Mouse (Mus musculus): ENCODE results near the gene Smarcc2. TPM values are rescaled to one million over a fixed set of nuclear protein-coding genes. Genes with fewer than 3 reads are reported as not detected.
"Not testable (repeated sequence)": the region's sequence is repeated elsewhere in the genome, so short reads cannot be mapped to it uniquely, and the experiment has no call there.

Gene Smarcc2
- polyA plus RNA-seq, 1 experiment from 2014 or later = 73.6 TPM

DNA sequence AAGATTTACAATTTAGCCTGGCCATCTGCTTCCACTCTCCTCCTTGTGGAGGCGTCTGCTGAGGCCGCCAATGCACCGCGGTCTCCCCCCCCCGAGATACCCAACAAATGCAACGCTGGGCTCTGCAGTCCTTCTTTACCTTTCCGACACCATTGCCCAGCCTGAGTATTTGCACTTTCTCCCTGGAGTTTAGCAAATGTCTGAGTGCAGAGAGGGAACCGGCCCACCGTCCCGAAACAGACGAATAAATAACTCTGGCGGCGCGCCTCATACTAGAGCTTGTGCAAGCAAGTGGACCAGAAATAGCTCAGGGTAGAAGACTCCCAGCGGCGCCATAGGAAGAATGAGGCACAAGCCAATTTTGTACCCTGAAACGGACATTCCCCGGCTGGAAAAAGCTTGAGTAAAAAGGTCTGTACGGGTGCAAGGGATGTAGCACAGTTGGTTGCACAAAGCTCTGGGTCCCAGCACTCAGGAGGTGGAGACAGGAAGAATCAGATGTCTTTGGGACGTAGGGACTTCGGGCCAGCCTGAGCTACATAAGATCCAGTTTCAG, 40.1 kb downstream of the Smarcc2 start:
- peaks cover 14% of the 10 kb centered on the region for H3K27me3 ChIP-seq (ENCODE audit: poor library complexity, severe bottlenecking)
- WGBS = 4% methylated on average over 21 of the region's 21 CpGs
- DNase-seq (ENCODE audit: extremely low spot score, low spot score) = peak; percentile 57
- H3K27ac ChIP-seq = peak overlapping the region; percentile 81
- H3K4me1 ChIP-seq = peaks cover 43% of the 10 kb centered on the region
- peak overlapping the region; percentile 67 for H3K4me3 ChIP-seq
- no peaks in the 10 kb centered on the region for H3K9me3 ChIP-seq
- no peaks in the 10 kb centered on the region for H3K36me3 ChIP-seq (replicated peaks)

DNA sequence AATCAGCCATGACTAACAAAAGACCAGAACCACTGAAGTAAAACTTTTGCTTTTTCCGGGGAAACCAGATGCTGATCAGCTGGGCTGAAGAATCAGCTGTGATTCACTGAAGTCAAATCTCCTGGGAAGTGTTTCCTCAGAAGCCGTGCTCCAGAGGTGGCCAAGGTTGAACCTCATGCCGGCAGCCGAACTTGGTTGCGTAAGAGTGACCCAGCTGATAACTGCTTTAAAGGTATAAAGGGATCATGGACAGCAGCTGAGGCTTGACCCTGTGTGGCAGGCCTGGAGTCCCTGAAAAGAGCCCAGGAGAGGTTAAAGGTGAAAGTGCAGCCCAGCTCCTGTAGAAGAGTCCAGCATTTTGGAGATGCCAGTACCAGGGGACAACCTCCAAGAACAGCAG, 43.3 kb downstream of the Smarcc2 start:
- WGBS = 90% methylated on average over 5 of the region's 5 CpGs
- Histone ChIP-seq H3K4me3 (no peak overlapping the region), H3K27me3 (ENCODE audit: poor library complexity, severe bottlenecking) (peaks cover 1% of the 10 kb centered on the region; the same call in 1 of the 2 replicates), H3K4me1 (peaks cover 19% of the 10 kb centered on the region), H3K27ac (no peak overlapping the region), H3K9me3 (0 out of 2 replicates have a peak, but pooled peaks cover 2% of the 10 kb centered on the region), H3K36me3 (replicated peaks) (peaks cover 3% of the 10 kb centered on the region; the same call in 1 of the 2 replicates)
- DNase-seq (ENCODE audit: extremely low spot score, low spot score) = no peak

DNA sequence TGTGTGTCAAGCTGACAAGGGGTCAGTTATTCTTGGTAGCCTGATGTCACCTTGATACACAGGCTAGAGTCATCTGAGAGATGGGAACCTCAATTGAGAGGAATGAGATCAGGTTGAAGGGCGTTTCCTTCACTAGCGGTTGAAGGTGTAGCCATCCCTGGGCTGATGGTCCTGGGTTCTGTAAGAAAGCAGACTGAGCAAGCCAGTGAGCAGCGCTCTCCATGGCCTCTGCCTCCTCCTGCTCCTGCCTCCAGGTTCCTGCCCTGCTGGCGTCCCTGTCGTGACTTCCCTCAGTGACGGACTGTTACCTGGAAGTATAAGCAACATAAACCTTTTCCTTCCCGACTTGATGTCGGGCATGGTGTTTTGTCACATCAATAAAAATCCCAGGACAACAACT, 44.5 kb downstream of the Smarcc2 start:
- Histone ChIP-seq H3K9me3 (0 out of 2 replicates have a peak, but pooled peaks cover 2% of the 10 kb centered on the region), H3K27ac (no peak overlapping the region), H3K4me1 (peaks cover 7% of the 10 kb centered on the region), H3K27me3 (ENCODE audit: poor library complexity, severe bottlenecking) (no peaks in the 10 kb centered on the region), H3K4me3 (no peak overlapping the region), H3K36me3 (replicated peaks) (peaks cover 3% of the 10 kb centered on the region; the same call in 1 of the 2 replicates)
- no peak for DNase-seq (ENCODE audit: extremely low spot score, low spot score)
- WGBS = 73% methylated on average over 8 of the region's 8 CpGs

DNA sequence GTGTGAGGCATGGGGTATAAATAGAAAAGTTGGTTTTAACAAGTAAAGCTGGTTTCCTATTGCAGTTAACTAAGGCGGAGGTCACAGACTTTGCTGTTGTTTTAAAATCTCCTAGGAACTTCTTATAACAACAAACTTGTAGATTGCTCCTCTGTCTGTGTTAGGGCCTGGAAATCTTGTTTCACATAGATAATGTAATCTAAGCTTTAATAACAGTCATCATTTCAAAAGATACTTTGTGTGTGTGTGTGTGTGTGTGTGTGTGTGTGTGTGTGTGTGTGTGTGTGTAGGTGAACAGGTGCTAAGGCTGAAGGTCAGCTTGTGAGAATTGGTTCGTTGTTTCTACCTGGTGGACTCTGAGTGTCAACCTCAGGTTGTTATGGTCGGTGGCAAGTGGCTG, 45.0 kb downstream of the Smarcc2 start:
- 97% methylated on average over 3 of the region's 3 CpGs for WGBS
- Histone ChIP-seq H3K4me3 (no peak overlapping the region), H3K27me3 (ENCODE audit: poor library complexity, severe bottlenecking) (no peaks in the 10 kb centered on the region), H3K4me1 (peaks cover 7% of the 10 kb centered on the region), H3K9me3 (0 out of 2 replicates have a peak, but pooled peaks cover 2% of the 10 kb centered on the region), H3K27ac (no peak overlapping the region), H3K36me3 (replicated peaks) (peaks cover 3% of the 10 kb centered on the region; the same call in 1 of the 2 replicates)
- DNase-seq (ENCODE audit: extremely low spot score, low spot score) = no peak

DNA sequence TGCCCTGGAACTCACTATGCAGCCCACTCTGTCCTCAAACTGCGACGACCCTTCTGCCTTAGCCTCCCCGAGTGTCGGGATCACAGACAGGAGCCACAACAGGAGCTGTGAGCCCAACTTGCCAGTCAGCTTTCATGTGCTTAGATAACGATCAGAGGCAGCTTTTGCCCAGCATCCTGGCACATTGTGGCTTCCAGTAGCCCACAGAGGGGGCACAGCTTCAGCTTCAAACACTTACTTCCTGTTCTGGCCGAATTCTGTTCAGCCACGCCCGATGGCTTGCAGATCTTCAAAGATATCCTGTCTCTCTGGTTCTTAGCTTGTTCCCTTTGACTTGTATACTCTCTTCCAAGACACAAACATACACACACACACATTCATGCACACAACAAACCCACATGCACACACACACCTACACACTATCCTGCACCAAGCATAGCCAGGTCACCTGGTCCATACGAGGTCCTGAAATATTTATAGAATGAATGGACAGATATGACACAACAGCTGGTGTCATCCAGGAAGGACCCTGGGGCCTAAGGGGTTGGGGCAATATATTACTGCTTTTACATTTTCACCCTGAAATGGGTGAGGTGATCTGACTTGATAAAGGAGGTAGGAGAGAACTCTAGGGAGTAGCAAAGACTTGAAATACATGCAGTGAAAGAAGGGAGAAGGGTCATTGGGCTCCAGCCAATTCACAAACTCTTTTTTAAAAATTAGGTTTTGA, 45.8 kb downstream of the Smarcc2 start:
- 79% methylated on average over 9 of the region's 9 CpGs for WGBS
- H3K9me3 ChIP-seq = 0 out of 2 replicates have a peak, but pooled peaks cover 2% of the 10 kb centered on the region
- H3K4me1 ChIP-seq = no peaks in the 10 kb centered on the region
- no peak for DNase-seq (ENCODE audit: extremely low spot score, low spot score)
- no peak overlapping the region for H3K4me3 ChIP-seq
- H3K36me3 ChIP-seq (replicated peaks) = peaks cover 3% of the 10 kb centered on the region; the same call in 1 of the 2 replicates
- H3K27me3 ChIP-seq (ENCODE audit: poor library complexity, severe bottlenecking) = no peaks in the 10 kb centered on the region
- H3K27ac ChIP-seq = 0 out of 2 replicates have a peak overlapping the region, but pooled peaks have one; percentile 6

DNA sequence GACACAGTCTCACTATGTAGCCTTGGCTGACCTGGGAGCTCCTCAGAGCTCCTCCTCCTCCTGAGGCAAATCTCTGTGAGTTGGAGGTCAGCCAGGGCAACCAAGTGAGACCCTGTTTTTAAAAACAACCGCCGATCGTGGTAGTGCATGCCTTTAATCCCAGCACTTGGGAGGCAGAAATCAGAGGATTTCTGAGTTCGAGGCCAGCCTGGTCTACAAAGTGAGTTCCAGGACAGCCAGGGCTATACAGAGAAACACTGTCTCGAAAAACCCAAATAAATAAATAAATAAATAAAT, 46.3 kb downstream of the Smarcc2 start:
- not testable (repeated sequence) for DNase-seq (ENCODE audit: extremely low spot score, low spot score); H3K27ac ChIP-seq; H3K4me1 ChIP-seq; H3K36me3 ChIP-seq (replicated peaks); H3K27me3 ChIP-seq (ENCODE audit: poor library complexity, severe bottlenecking); H3K9me3 ChIP-seq; H3K4me3 ChIP-seq
- WGBS = 87% methylated on average over 5 of the region's 5 CpGs

- H3K4me1 ChIP-seq = no peaks in the 10 kb centered on the region
- H3K27me3 ChIP-seq (ENCODE audit: poor library complexity, severe bottlenecking) = no peaks in the 10 kb centered on the region
- no peak for DNase-seq (ENCODE audit: extremely low spot score, low spot score)
- no peak overlapping the region for H3K27ac ChIP-seq
- no peak overlapping the region for H3K4me3 ChIP-seq
- H3K36me3 ChIP-seq (replicated peaks) = peaks cover 3% of the 10 kb centered on the region; the same call in 1 of the 2 replicates
- 0 out of 2 replicates have a peak, but pooled peaks cover 2% of the 10 kb centered on the region for H3K9me3 ChIP-seq
- 93% methylated on average over 14 of the region's 14 CpGs for WGBS
Measured at GRCm38 (mm10) chr10:128505974-128506373, 46.9 kb downstream of the Smarcc2 start.

- Histone ChIP-seq H3K4me1 (no peaks in the 10 kb centered on the region), H3K36me3 (replicated peaks) (peaks cover 4% of the 10 kb centered on the region; the same call in 1 of the 2 replicates), H3K4me3 (no peak overlapping the region), H3K9me3 (0 out of 2 replicates have a peak, but pooled peaks cover 2% of the 10 kb centered on the region), H3K27me3 (ENCODE audit: poor library complexity, severe bottlenecking) (no peaks in the 10 kb centered on the region), H3K27ac (no peak overlapping the region)
- 87% methylated on average over 9 of the region's 9 CpGs for WGBS
- no peak for DNase-seq (ENCODE audit: extremely low spot score, low spot score)
Measured at GRCm38 (mm10) chr10:128508260-128508659, 49.2 kb downstream of the Smarcc2 start.

DNA sequence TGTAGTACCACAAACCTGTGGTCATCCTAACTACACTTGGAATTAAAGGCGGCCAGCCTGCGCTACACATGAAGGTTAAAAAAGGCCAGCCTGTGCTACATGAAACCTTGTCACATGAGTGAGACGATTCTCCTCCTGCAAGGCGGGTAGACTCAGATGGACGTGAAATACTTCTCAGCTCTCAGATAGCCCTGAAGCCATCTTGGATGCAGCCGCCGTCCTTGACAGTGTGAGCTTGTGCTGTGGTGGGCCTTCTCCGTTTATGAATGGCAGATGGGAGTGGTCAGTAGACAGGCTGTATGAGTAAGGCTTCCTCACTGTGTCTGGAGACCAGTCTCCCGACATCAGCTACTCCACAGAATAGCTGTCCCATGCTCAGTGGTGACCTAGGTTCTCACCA, 50.2 kb downstream of the Smarcc2 start:
- no peak overlapping the region for H3K4me3 ChIP-seq
- 0 out of 2 replicates have a peak, but pooled peaks cover 2% of the 10 kb centered on the region for H3K9me3 ChIP-seq
- no peak overlapping the region for H3K27ac ChIP-seq
- H3K4me1 ChIP-seq = no peaks in the 10 kb centered on the region
- DNase-seq (ENCODE audit: extremely low spot score, low spot score) = no peak
- WGBS = 92% methylated on average over 9 of the region's 9 CpGs
- H3K27me3 ChIP-seq (ENCODE audit: poor library complexity, severe bottlenecking) = no peaks in the 10 kb centered on the region
- H3K36me3 ChIP-seq (replicated peaks) = peaks cover 4% of the 10 kb centered on the region; the same call in 1 of the 2 replicates

DNA sequence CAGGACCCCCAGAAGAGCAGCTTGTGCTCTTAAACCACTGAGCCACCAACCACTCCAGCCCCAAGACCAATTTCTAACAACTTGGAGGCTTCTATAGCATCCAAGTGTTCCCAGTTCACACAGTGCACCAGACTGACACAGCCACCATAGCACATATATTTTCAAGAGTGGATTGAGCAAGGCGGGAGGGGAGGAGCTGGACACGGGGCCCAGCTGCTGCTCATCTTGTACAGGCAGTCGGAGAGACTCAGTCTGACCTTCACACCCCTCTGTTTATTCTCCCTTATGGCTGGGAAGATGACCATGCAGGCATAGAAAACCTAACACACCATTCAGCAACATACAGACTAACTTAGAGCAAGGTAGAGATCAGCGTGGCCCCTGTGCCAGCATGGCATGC, 50.8 kb downstream of the Smarcc2 start:
- Histone ChIP-seq H3K27ac (no peak overlapping the region), H3K4me1 (no peaks in the 10 kb centered on the region), H3K4me3 (no peak overlapping the region), H3K9me3 (0 out of 2 replicates have a peak, but pooled peaks cover 2% of the 10 kb centered on the region), H3K36me3 (replicated peaks) (peaks cover 4% of the 10 kb centered on the region; the same call in 1 of the 2 replicates), H3K27me3 (ENCODE audit: poor library complexity, severe bottlenecking) (peaks cover 1% of the 10 kb centered on the region)
- WGBS = 87% methylated on average over 4 of the region's 4 CpGs
- no peak for DNase-seq (ENCODE audit: extremely low spot score, low spot score)

- DNase-seq (ENCODE audit: extremely low spot score, low spot score) = no peak
- Histone ChIP-seq H3K4me3 (no peak overlapping the region), H3K9me3 (0 out of 2 replicates have a peak, but pooled peaks cover 2% of the 10 kb centered on the region), H3K27ac (no peak overlapping the region), H3K36me3 (replicated peaks) (peaks cover 4% of the 10 kb centered on the region; the same call in 1 of the 2 replicates), H3K4me1 (no peaks in the 10 kb centered on the region), H3K27me3 (ENCODE audit: poor library complexity, severe bottlenecking) (peaks cover 6% of the 10 kb centered on the region)
- 86% methylated on average over 11 of the region's 11 CpGs for WGBS
Measured at GRCm38 (mm10) chr10:128510301-128510700, 51.3 kb downstream of the Smarcc2 start.

- H3K4me1 ChIP-seq = peaks cover 5% of the 10 kb centered on the region
- no peak overlapping the region for H3K27ac ChIP-seq
- 94% methylated on average over 9 of the region's 9 CpGs for WGBS
- no peak for DNase-seq (ENCODE audit: extremely low spot score, low spot score)
- H3K27me3 ChIP-seq (ENCODE audit: poor library complexity, severe bottlenecking) = peaks cover 15% of the 10 kb centered on the region
- no peaks in the 10 kb centered on the region for H3K9me3 ChIP-seq
- peaks cover 2% of the 10 kb centered on the region; the same call in 1 of the 2 replicates for H3K36me3 ChIP-seq (replicated peaks)
- H3K4me3 ChIP-seq = no peak overlapping the region
Measured at GRCm38 (mm10) chr10:128511189-128511588, 52.1 kb downstream of the Smarcc2 start.

DNA sequence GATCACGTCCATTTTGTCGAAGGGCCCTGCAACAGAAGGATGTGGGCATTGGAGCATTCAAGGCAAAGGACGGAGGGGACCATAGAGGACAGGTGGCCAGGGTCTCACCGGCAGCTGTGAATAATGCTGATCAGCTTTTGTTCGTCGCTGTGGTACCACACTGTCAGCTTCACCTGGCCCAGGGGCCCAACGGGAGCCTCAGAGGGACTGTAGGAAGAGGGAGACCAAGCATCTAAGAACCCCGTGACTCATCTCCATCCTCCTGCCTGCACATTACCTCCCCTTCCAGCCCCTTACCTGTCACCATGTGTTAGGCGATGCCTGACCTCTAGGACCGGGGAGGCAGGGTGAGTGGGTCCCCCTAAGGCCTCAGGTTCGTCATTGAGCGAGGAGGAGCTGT, 52.7 kb downstream of the Smarcc2 start:
- Histone ChIP-seq H3K4me1 (peaks cover 8% of the 10 kb centered on the region), H3K27ac (no peak overlapping the region), H3K36me3 (replicated peaks) (peaks cover 2% of the 10 kb centered on the region; the same call in 1 of the 2 replicates), H3K4me3 (no peak overlapping the region), H3K27me3 (ENCODE audit: poor library complexity, severe bottlenecking) (peaks cover 20% of the 10 kb centered on the region), H3K9me3 (no peaks in the 10 kb centered on the region)
- 80% methylated on average over 12 of the region's 12 CpGs for WGBS
- DNase-seq (ENCODE audit: extremely low spot score, low spot score) = no peak
